Mouse (Mus musculus) adrenal gland, postnatal 14 days (tissue): ENCODE results near the gene Gm43738. TPM values are rescaled to one million over a fixed set of nuclear protein-coding genes. Genes with fewer than 3 reads are reported as not detected.

Experiments
- total RNA-seq: library from RNA; stranded (reverse); gene quantifications from 2 replicates; pipeline ENCODE4 v1.2.3, GENCODE M21; 2021

The Gm43738 gene
- total RNA-seq, 1 experiment from 2014 or later = not detected

Other genes with a start within 250 kb of the Gm43738 start
- 23.6 and 25.6 TPM in 2 replicates for gene Msto1, start 187.1 kb downstream of the Gm43738 start, total RNA-seq
- 47.5 and 47.6 TPM in 2 replicates for gene Ash1l, start 150.5 kb downstream of the Gm43738 start, total RNA-seq
- gene Dap3, start 149.9 kb downstream of the Gm43738 start, total RNA-seq = 116 TPM in 2 replicates
- 19.8 and 21.5 TPM in 2 replicates for gene Rusc1, start 7.8 kb downstream of the Gm43738 start, total RNA-seq
- 99.6 and 157 TPM in 2 replicates for gene Fdps, start 860 bp upstream of the Gm43738 start, total RNA-seq
- 1.6 and 15.1 TPM in 2 replicates for gene Pklr, start 35.0 kb upstream of the Gm43738 start, total RNA-seq
- 3.3 and 5.3 TPM in 2 replicates for gene Hcn3, start 59.1 kb upstream of the Gm43738 start, total RNA-seq
- gene Clk2, start 63.7 kb upstream of the Gm43738 start, total RNA-seq = 50.3 and 69.1 TPM in 2 replicates
- gene Scamp3, start 76.4 kb upstream of the Gm43738 start, total RNA-seq = 75.4 and 76.9 TPM in 2 replicates
- 15.0 and 21.1 TPM in 2 replicates for gene Fam189b, start 82.0 kb upstream of the Gm43738 start, total RNA-seq
- gene Gba, start 101.8 kb upstream of the Gm43738 start, total RNA-seq = 52.4 and 57.5 TPM in 2 replicates
- 9.0 and 12.7 TPM in 2 replicates for gene Thbs3, start 114.1 kb upstream of the Gm43738 start, total RNA-seq
- 152 and 162 TPM in 2 replicates for gene Mtx1, start 126.0 kb upstream of the Gm43738 start, total RNA-seq
- gene Muc1, start 128.0 kb upstream of the Gm43738 start, total RNA-seq = 0.64 and 1.3 TPM in 2 replicates
- 95.0 and 110 TPM in 2 replicates for gene Krtcap2, start 144.9 kb upstream of the Gm43738 start, total RNA-seq
- gene Trim46, start 145.2 kb upstream of the Gm43738 start, total RNA-seq = 1.4 and 3.2 TPM in 2 replicates
- 107 and 116 TPM in 2 replicates for gene Dpm3, start 158.3 kb upstream of the Gm43738 start, total RNA-seq
- gene Slc50a1, start 169.5 kb upstream of the Gm43738 start, total RNA-seq = 40.4 and 54.7 TPM in 2 replicates
- 19.1 and 21.9 TPM in 2 replicates for gene Efna1, start 180.0 kb upstream of the Gm43738 start, total RNA-seq
- 0.38 and 0.59 TPM in 2 replicates for gene Efna3, start 221.9 kb upstream of the Gm43738 start, total RNA-seq
- 0.26 and 0.68 TPM in 2 replicates for gene Efna4, start 236.9 kb upstream of the Gm43738 start, total RNA-seq
- gene Adam15, start 248.9 kb upstream of the Gm43738 start, total RNA-seq = 66.0 and 79.5 TPM in 2 replicates